Mouse (Mus musculus) retina, adult 2 months (tissue): Measurements from ENCODE around the gene Zswim3.

Source experiments
- DNase-seq: peaks from one replicate; pipeline ENCODE4 v3.0.0-alpha.2; 2012; ENCODE audit warnings: low read depth, low spot score

Zswim3 gene

DNA sequence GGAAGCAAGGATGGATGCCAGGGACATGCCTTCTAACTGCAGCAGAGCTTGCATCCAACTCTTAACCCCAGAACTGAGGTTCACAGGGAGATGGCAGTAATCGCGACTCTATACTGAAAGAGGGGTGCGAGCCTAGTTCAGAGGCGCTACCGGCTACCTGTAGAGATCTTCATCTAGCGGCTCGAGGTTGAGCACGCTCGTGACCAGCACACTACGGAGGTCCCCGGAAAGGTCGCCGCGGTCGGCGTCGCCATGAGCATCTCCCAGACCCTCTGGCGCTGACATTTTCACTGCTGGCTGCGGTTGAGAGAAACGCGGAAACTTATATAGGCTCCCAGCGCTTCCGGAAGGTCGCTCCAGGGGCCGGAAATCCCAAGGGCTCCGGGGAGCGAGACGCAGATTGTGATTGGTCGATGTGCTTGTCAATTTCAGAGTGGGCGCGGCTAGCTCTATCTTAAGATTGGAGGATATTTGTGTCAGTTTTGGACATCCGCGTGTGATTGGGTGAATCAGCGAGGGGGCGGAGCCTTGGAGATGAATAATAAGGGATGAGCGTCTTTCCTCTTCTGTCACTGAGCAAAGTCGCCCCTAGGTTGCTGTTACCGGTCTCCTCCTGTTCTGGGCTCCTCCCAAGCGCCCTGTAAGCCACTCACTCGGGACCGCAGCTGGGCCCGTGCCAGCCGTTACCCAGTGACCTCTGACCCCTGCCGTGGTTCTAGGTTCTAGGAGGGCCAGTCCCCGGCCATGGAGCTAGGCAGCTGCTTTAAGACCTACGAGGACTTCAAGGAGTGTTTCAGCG is at the start of gene Zswim3, which contains the start of gene Acot8:
TSS of gene Zswim3 (plus strand) at position 566 of the 799 bp plus-strand sequence.
TSS of gene Acot8 (minus strand) at position 350 of the 799 bp plus-strand sequence.
- peak; percentile 99 for DNase-seq

DNA sequence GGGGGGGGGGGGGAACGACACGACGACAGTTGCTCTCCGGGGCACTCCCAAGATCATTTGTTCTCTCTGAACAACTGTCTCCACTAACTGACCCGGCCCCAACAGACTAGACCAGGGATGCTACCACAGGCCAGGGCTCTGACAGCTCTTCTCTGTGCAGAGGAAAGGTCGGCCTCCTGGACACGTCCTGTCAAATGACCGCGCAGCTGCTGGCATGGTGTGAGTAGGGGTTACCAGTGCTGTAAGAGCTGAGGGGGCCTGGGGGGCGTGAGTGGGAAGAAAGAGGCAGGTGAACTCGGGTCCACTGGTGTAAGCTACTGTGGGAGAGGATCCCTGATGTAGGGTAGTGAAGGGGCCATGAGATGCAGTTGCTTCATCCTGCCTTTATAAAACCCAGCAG is 47.1 kb upstream of the Zswim3 start:
- DNase-seq: no peak

GRCm38 (mm10) chr2:164758692-164759091 is 46.2 kb upstream of the Zswim3 start:
- no peak for DNase-seq

GRCm38 (mm10) chr2:164760059-164760833 is 44.7 kb upstream of the Zswim3 start:
- DNase-seq: no peak

DNA sequence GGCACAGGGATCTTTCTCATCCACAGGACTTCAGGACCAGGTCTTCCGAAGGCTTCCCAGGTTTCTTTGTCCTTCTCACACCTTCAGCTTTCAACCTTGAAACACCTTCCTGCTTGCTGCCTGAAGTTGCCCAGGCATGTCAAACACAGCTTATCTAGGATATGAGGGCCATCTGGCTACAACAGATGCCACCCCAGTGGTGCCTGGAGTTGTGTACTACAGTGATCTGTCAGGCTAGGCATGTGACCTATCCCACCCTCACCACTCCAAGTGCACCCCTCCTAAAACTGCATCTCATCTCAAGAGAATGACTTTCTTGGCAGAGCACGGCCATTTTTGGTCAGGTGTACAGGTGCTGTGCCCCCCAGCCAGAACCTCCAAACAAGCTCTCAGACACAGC is 43.4 kb upstream of the Zswim3 start:
- DNase-seq: no peak

GRCm38 (mm10) chr2:164761971-164762370 is 42.9 kb upstream of the Zswim3 start:
- no peak for DNase-seq

DNA sequence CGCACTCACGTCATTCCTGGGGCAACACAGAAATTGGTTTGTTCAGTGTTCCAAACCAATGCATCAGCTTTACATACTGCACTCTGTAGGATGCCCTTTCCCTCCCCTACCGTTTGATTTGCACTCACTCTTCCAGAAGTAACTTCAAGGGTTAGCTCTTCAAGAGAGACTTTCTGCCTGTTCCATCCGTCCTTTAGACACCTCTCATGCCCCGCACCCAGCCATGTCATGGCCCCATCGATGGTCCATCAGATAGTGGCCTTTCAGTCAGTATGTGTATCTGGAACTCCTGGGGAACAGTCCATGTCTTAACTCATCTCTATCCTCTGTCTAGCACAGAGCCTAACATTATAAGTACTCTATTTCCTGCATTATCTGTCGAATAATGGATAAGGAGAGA is 42.3 kb upstream of the Zswim3 start:
- no peak for DNase-seq

DNA sequence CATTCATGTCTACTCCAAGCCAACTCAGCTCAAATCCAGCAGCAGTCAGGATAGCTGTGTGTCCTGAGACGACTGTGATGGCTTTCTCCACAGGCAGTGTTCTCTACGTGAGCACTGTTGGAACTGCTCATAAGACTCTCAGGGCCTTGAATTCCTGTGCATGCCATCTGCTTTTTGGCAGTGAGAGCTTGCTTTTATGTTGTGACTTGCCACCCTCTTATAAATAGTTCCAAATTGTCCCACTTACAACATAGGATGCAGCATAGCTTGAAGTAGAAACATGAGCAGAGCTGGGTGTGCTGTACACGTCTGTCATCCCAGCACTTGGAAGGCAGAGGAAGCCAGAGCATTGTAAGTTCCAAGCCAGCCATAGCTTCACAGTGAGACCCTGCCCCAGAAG is 39.1 kb upstream of the Zswim3 start:
- DNase-seq: no peak

- no peak for DNase-seq
Measured at GRCm38 (mm10) chr2:164767812-164768540, 36.9 kb upstream of the Zswim3 start.

DNA sequence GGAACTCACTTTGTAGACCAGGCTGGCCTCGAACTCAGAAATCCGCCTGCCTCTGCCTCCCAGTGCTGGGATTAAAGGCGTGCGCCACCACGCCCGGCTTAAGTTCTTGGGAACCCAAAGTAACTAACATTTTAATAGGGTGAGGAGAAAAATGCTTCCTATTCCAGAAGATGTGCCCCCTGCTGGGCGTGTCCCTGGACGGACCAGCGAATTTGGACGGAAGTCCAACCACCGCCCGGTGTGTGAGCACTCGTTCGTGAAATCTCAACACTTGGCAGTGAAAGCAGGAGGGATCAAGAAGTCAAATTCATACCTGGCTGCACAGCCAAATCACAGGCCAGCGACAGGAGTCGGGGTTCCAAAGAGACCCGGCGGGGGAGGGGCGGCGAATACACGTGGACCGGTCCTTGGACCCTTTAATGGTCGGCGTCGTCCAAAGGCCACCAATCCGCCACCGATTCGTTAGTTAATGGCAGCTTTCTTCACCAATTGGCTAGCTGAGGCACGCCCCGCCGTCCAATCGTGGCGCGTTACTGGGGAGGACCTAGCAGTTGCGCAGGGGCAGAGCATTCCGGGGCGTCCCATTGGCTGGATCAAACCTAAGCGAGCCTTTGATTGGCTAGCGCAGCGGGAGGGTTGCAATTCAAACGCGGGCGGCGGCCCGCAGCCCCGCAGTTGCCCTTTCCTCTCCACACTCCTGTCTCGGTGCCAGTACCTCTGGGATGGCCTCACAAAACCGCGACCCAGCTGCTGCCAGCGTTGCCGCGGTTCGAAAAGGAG is 35.5 kb upstream of the Zswim3 start, which contains the start of gene Ube2c:
TSS of gene Ube2c (plus strand) at position 641 of the 780 bp plus-strand sequence.
- DNase-seq: peak; percentile 85

GRCm38 (mm10) chr2:164770279-164770678 is 34.6 kb upstream of the Zswim3 start:
- DNase-seq: no peak

DNA sequence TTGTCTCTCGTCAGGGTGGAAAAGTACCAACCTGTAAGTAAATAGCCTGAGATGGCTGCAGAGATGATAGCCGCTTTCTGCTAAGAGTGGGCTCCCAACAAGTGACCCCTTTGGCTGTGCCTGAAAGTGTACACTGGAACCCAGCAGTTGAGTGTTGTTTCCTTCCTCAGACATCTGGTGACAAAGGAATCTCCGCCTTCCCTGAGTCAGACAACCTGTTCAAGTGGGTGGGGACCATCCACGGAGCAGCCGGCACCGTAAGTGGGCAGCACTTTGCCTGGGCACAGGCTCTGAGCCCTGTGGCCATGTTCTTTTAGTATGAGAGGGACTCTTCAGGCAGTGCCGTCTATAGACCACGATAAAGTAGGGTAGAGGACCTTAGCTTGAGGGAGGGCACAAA is 33.8 kb upstream of the Zswim3 start:
- DNase-seq: no peak

DNA sequence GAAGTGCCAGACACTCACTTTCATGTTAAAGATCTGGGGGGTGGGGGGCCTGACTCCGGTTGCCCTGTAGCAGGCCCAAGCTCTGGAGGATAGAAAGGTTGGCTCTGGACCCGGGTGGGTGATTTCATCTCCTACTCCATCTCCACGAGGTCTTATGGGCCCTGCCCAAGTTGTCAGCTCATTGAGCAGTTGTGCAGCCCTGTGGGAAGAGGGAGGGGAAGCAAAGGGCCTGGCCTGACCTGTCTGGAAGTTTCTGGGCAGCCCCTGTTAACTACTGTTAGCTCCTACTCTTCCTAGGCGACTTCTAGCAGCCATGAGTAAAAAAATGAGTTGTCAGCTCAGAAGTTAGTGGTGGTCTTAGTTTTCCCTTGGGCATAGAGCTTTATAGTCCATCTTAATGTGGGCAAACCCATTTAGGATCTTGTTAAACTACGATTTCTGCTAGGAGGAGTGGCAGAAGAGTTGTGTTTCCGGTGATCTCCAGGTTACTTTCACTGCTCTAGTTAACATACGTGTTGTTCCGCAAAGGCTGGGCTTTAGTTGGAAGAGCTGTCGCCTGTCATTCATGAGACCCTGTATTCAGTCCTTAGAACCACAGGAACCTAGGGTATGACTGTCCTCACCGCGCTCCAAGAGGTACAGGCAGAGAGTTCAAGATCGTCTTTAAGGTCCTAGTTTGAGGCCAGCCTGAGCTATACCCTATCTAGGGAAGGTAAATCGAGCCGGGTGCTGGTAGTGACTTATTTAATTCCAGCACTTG is 31.5 kb upstream of the Zswim3 start:
- no peak for DNase-seq

GRCm38 (mm10) chr2:164773989-164774364 is 30.9 kb upstream of the Zswim3 start:
- DNase-seq: no peak

DNA sequence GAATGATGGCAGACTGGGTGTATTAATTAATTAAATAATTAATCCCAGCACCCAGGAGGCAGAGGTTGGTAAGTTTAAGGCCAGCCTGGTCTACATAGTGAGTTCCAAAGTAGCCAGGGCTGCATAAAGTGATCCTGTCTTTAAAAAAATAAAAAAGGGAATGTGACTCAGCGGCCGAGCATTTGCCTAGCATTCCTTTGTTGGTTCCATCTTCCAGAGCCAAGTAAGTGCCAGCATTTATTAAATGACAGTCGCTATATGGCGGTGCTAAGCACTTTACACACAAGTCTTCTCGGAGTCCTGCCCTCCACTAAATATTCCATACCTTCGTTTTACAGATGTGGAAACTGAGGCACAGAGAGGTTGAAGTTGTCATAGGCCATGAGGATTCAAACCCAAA is 28.8 kb upstream of the Zswim3 start:
- no peak for DNase-seq

GRCm38 (mm10) chr2:164776801-164777200 is 28.1 kb upstream of the Zswim3 start:
- no peak for DNase-seq

DNA sequence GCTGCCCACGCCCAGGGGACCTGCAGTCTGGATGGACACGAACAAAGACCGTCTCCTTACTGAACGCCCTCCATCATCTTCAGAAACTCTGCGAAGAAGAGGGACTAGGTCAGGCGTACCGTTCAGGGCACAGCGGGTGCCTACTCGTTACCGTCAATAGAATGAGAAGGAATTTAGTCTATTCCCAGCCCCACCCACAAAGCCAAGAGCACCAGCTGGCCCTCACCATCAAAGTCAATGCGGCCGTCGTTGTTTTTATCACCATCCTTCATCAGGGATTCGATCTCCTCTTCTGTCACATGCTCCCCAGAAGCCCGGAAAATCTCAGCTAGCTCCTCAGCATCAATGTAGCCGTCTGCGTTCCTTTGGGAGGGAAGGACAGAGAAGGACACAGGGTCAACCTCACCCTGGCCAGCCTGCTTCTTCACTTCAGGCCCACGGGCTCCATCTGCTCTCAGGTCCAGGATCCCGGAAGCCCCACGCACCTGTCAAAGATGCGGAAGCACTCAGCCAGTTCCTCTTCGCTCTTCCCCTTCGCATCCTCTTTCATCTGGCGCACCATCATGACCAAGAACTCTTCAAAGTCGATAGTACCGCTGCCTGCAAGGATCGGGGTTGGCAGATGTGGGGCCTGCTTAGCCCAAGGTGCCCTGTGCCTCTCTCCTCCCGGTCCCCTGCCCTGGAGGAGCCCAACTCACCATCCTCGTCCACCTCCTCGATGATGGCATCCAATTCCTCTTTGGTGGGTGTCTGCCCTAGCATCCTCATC is 27.5 kb upstream of the Zswim3 start:
- no peak for DNase-seq

- DNase-seq: no peak
Measured at GRCm38 (mm10) chr2:164778015-164778287, 26.9 kb upstream of the Zswim3 start.

- no peak for DNase-seq
Measured at GRCm38 (mm10) chr2:164778809-164779208, 26.1 kb upstream of the Zswim3 start.

DNA sequence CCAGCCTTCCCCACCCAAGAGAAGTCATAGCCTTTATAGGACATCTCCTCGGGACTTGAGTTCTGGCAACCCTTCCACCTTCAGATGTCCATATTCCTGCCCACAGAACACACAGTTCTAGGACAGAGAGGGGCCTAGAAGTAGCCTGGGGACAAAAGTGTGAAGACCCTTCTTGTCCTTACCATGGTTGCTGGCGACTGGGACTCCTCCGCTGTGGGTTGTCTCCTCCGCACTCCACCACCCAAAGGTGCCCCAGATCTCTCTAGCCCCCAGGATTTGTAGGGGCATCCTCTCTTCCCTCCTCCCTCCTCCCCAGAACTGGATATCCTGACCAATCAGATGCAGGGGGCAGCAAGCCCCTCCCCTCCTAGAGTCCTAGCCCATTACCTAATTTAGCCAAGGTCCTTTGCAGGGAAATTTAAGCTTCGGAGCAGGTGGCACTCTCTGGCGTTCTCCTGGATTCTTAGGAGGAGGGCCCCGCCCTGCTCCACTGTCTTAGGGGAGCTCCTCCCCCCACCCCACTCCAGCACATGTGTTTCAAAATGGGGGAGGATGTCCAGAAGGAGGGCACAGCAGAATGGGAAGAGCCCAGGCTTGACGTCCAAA is 25.3 kb upstream of the Zswim3 start, which contains the start of gene Tnnc2:
TSS of gene Tnnc2 (minus strand) at position 487 of the 606 bp plus-strand sequence.
- no peak for DNase-seq
